Mouse (Mus musculus) limb, embryonic 10.5 days (tissue): Measurements from ENCODE around the gene Ksr1. TPM values are rescaled to one million over a fixed set of nuclear protein-coding genes. Genes with fewer than 3 reads are reported as not detected.

Experiments used
- DNase-seq: peaks from one replicate; pipeline ENCODE4 v3.0.0-alpha.2; 2017; ENCODE audit warnings: low spot score
- H3K27ac ChIP-seq: fragments of 300-500 bp; sonication (generic); 2 replicates; pipeline ENCODE4 v1.5.1; 2016; ENCODE audit warnings: mild to moderate bottlenecking
- H3K27me3 ChIP-seq: fragments of 300-500 bp; sonication (generic); 2 replicates; pipeline ENCODE4 v1.6.1; 2016; ENCODE audit warnings: low read depth, mild to moderate bottlenecking; ENCODE audit not compliant: poor library complexity, severe bottlenecking
- H3K36me3 ChIP-seq: fragments of 300-500 bp; sonication (generic); 2 replicates; pipeline ENCODE4 v1.6.1; 2016; ENCODE audit warnings: mild to moderate bottlenecking, moderate library complexity
- H3K4me1 ChIP-seq: fragments of 300-500 bp; sonication (generic); 2 replicates; pipeline ENCODE4 v1.6.1; 2016
- H3K4me3 ChIP-seq: fragments of 300-500 bp; sonication (generic); 2 replicates; pipeline ENCODE4 v1.5.1; 2016; ENCODE audit warnings: mild to moderate bottlenecking, moderate library complexity
- H3K9me3 ChIP-seq: fragments of 300-500 bp; sonication (generic); replicated peaks from 2 replicates; pipeline ENCODE4 v1.6.1; 2016; ENCODE audit warnings: mild to moderate bottlenecking
- WGBS: fragments of 180-500 bp; shearing (Covaris S2); methylation state at CpG from one replicate; pipeline ENCODE4 v1.1.7; 2016; 5-methylcytosine and 5-hydroxymethylcytosine counted together
- polyA plus RNA-seq: library from polyadenylated mRNA; unstranded; fragments of >200 nt; fragmentation: Nextera tagmentation; extraction: Ambion mirVana; gene quantifications from 2 replicates; pipeline ENCODE4 v1.2.1, GENCODE M21; 2016

Ksr1 gene
- polyA plus RNA-seq, 1 experiment from 2014 or later: 1.3 TPM

DNA sequence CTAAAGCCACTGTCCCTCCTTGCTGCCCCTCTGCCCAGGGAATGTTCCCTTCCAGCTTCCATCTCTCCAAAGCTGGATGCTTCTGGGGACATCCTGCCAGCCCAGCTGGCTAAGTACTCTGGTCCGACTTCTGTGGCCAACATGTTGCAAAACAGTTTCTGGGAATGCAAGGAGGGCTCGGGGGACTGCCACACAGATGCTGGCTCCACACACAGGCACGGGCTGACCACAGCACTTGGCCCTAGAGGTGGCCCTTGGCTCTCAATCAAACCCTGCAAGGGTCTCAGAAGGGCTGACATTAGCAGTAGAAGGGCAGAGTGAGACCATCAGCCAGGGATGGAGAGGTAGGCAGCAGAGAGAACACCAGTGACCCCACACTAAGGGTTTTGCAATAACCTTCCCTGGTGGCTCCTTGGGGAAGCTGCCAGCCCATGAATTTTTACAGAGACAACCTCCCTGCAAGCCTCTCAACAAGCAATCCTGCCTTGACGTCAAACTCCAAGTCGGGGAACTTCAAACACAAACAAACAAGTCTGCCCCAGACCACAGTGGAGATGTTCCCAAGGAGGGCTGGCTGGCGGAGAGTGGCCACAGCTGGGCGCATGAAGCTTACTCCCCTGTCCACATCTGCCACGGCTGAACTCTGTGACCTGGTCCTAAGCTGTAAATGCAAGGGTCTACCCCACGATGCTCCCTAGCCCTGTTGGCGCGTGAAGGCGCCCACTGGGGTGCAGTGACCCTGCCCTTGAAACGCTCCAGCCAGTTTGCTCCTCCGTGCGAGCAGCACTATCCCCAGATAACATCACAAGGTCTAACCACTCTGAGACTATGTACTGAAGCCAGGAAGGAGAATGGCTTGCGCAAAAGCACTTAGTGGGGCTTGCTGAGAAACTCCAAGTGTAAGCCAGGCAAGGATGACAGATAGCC is 65.0 kb downstream of the Ksr1 start:
- peak overlapping the region; percentile 8; the same call in 1 of the 2 replicates for H3K27ac ChIP-seq
- H3K9me3 ChIP-seq: no peaks in the 10 kb centered on the region
- 65% methylated on average over 16 of the region's 16 CpGs for WGBS

DNA sequence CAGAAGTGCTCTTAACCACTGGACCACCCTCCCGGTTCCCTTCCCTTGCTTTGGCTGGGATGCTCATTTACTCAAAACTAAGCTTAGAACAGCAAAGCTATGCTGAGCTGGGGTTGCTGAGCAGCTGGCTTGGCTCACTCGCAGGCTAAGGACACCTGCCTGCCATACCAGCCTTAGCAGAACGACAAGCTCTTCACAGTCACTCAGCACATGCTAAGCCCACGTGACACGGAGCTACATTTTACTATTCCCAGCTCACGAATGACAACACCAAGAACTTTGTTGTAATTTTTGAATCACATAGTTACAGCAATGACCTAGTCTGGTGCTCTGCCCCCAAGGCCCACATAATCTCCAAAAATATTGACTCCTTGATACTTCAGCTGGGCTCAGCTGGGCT is 66.1 kb downstream of the Ksr1 start:
- H3K9me3 ChIP-seq: no peaks in the 10 kb centered on the region
- no peaks in the 10 kb centered on the region for H3K27me3 ChIP-seq
- WGBS: 89% methylated on average over 6 of the region's 6 CpGs
- no peaks in the 10 kb centered on the region for H3K36me3 ChIP-seq
- H3K27ac ChIP-seq: no peak overlapping the region
- DNase-seq: no peak
- H3K4me1 ChIP-seq: peaks cover 35% of the 10 kb centered on the region
- H3K4me3 ChIP-seq: no peak overlapping the region

More for the DNA sequence above, 65.0 kb downstream of the Ksr1 start:
- DNase-seq: no peak
- H3K36me3 ChIP-seq: no peaks in the 10 kb centered on the region
- no peak overlapping the region for H3K4me3 ChIP-seq
- peaks cover 24% of the 10 kb centered on the region for H3K4me1 ChIP-seq
- H3K27me3 ChIP-seq: no peaks in the 10 kb centered on the region

DNA sequence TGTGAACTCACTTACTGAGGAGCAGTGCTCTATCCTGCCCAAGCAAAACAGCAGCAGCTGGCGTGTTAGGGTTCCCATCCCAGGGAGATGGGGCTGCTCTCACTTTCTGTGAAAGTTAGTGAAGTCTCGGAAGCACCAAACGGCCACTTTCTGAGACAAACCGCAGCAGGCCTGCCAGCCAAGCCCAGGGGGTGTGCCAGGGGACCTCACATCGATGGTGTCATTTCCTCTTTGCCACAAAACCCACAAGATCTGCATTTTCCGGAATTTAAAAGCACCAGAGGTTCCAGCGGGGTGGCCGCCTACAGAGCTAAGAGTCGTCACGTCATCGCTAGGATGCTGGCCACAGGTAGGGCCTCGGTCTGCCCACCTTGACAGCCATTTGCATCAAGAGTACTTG is 69.7 kb downstream of the Ksr1 start:
- 78% methylated on average over 12 of the region's 12 CpGs for WGBS
- no peaks in the 10 kb centered on the region for H3K9me3 ChIP-seq
- DNase-seq: no peak
- peak overlapping the region; percentile 61 for H3K27ac ChIP-seq
- H3K4me1 ChIP-seq: peaks cover 26% of the 10 kb centered on the region
- H3K4me3 ChIP-seq: no peak overlapping the region
- H3K27me3 ChIP-seq: no peaks in the 10 kb centered on the region
- H3K36me3 ChIP-seq: no peaks in the 10 kb centered on the region

DNA sequence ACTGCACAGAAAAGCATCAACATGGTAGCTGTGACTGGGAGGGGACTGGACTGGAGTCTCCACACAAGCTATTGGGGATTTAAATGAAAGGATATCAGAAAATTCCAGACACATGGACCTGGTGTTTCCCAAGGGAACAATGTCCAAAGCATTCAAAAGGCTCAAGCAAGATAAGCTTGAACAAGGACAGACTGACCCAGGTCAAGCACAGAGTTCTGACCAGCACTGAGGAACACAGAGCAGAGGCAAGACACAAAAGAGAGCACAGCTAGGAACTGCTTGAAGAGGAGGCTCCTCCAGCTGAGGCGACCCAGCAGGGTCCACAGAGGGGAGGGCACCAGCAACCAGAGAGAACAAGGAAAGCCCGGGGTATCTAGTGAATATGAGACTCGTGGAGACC is 71.2 kb downstream of the Ksr1 start:
- DNase-seq: no peak
- Histone ChIP-seq H3K4me3 (no peak overlapping the region), H3K36me3 (no peaks in the 10 kb centered on the region), H3K9me3 (no peaks in the 10 kb centered on the region), H3K27me3 (no peaks in the 10 kb centered on the region), H3K4me1 (peaks cover 19% of the 10 kb centered on the region), H3K27ac (no peak overlapping the region)
- WGBS: 84% methylated on average over 3 of the region's 3 CpGs

DNA sequence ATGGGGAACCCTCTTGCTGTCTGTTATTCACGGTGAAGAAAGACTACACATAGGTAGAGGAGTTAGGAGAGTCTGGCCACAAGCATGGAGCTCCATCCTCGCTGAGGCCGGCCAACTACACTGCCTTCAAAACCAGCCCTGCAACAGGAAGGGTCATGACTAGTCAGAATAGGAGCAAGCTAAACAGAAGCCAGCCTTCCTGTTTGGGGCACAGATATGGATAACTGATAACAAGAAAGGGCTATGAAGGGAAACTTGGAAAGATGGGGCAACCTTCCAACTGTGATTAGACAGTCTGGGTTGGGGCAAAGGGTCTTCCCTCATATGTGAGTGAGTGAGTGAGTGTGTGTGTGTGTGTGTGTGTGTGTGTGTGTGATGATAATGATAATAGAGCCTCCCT is 71.6 kb downstream of the Ksr1 start:
- H3K4me1 ChIP-seq: peaks cover 19% of the 10 kb centered on the region
- H3K36me3 ChIP-seq: no peaks in the 10 kb centered on the region
- no peak overlapping the region for H3K27ac ChIP-seq
- 94% methylated on average over 3 of the region's 3 CpGs for WGBS
- no peaks in the 10 kb centered on the region for H3K27me3 ChIP-seq
- H3K4me3 ChIP-seq: no peak overlapping the region
- no peaks in the 10 kb centered on the region for H3K9me3 ChIP-seq
- no peak for DNase-seq

DNA sequence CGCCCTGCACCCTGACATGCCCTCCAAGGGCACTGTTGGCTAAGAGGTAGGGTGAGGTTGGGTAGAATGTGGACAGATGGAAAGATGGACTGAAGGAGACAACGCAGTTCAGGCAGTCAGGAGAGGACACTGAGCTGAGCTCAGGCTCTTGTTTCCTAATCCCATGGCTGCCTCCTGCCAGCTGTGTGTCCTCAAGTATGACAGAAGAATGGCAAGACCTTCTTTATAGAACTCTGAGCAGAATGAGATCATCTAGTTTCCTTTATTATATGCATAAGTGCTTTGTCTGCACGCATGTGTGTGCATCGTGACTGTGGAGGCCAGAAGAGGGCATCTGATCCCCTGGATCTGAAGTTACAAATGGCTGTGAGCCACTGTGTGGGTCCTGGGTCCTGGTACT is 72.6 kb downstream of the Ksr1 start:
- H3K9me3 ChIP-seq: no peaks in the 10 kb centered on the region
- H3K27me3 ChIP-seq: no peaks in the 10 kb centered on the region
- peaks cover 19% of the 10 kb centered on the region for H3K4me1 ChIP-seq

DNA sequence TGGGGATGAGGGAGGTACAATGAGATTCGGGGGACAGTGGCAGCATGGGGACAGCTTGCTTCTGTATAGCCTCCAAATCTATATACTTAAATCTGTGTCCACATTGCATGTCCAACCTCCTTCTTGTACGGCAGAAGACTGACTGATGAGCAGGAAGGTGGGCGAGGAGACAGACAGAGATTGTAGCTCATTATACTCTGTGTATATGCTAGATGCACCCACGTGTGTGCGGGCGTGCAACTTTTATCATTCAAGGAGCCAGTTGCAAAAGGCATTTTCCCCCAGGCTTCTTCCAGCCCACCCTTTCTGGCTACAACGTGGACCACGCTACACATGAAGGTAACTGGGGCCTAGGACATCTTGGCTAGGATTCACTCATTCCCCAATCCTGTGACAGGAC is 74.1 kb downstream of the Ksr1 start:
- H3K27me3 ChIP-seq: no peaks in the 10 kb centered on the region
- no peak overlapping the region for H3K4me3 ChIP-seq
- WGBS: 94% methylated on average over 8 of the region's 8 CpGs
- H3K9me3 ChIP-seq: no peaks in the 10 kb centered on the region
- H3K4me1 ChIP-seq: peaks cover 19% of the 10 kb centered on the region
- no peak overlapping the region for H3K27ac ChIP-seq
- no peaks in the 10 kb centered on the region for H3K36me3 ChIP-seq
- DNase-seq: no peak

More for the DNA sequence above, 72.6 kb downstream of the Ksr1 start:
- no peaks in the 10 kb centered on the region for H3K36me3 ChIP-seq
- DNase-seq: no peak
- 95% methylated on average over 4 of the region's 4 CpGs for WGBS
- no peak overlapping the region for H3K27ac ChIP-seq
- H3K4me3 ChIP-seq: no peak overlapping the region

DNA sequence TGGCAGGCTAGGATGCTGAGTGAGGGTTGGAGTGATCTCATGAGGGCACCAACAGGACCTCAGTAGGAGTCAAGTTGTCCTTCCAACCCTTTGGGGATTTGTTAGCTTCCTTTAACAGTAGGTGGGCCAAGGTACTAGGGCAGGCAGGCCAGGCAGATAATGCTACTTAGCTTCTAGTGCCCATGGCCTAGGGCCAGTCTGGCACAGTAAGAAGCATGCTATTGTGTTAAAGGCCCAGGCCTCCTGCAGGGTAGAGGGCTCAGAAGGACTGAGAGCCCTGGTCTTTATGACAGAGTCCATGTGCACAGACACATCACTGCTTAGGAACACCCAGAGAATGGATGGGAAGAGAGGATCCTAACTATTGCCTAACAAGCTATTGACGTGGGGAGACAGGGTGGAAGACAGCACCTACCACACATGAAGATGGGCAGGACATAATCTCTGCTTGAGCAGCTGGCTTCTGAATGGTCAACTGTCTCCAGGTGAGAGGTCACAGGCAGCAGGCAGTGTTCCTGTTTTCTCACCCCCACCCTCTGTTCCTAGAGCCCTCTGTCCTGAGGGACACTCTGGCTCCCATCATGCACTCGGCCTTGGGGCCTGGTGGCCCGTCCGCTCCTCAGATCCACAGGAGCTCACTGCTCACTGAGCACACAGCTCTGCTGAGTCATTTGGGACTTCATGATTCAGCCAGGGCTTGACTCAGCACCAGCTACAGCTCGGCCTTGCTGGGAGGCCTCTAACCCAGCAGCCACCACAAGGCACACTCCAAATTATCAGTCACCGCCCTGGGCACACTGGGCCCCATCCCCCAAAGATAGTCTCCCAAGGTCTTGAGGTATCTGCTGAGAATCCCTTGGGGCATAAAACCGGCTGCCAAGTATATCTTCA is 74.9 kb downstream of the Ksr1 start:
- H3K4me1 ChIP-seq: peaks cover 17% of the 10 kb centered on the region
- peak overlapping the region; percentile 61 for H3K27ac ChIP-seq
- WGBS: 81% methylated on average over 7 of the region's 7 CpGs

DNA sequence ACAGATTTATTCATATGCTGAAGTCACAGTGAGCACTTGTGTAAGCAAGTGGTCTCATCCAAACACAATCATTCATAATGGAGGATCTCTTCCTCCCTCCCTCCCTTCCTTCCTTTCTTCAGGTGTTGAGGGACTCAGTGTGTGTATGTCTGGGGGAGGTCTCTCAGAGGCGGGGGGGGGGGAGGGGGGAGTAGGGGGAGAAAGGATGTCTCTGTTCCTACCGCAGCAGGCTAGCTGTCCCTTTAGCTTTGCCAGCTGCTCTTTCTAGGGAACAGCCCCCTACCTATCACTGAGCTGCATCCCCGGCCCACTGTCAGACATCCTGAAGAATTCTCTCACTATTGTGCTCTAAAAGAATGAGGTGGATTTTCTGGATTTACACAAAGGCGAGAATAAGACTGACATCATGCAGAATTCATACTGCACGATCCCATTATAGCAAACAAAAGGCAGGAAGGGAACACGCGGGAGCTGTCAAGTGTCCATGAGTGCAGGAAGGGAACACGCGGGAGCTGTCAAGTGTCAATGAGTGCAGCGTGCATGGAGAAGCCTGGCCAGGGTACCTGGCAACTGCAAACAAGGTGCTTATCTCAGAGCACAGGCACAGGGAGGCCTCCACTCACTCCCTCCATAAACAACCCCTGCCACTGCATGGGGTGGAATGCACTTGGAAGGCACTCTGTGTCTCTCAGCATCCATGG is 76.6 kb downstream of the Ksr1 start:
- WGBS: 88% methylated on average over 9 of the region's 10 CpGs
- no peaks in the 10 kb centered on the region for H3K36me3 ChIP-seq

More for the DNA sequence above, 74.9 kb downstream of the Ksr1 start:
- H3K9me3 ChIP-seq: no peaks in the 10 kb centered on the region
- DNase-seq: no peak
- no peaks in the 10 kb centered on the region for H3K36me3 ChIP-seq
- no peaks in the 10 kb centered on the region for H3K27me3 ChIP-seq
- no peak overlapping the region for H3K4me3 ChIP-seq

DNA sequence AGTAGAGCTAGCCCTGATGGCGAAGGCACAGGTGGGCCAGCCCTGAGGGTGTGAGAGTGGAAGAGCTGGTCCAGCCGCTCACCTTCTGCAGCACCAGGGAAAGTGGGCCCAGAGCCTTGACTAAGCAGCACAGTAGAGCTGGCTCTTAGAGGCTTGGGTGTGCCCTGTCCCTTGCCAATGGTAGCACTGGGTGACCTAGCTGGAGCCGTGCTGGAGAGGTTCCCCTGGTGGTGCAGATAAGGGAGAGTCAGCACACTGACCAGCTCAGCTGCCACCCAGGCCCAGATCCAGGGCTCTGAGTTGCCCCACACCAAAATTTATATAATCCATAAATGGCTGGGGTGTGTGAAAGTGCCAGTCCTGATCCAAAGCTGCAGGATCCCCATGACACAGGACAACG is 79.0 kb downstream of the Ksr1 start:
- H3K4me1 ChIP-seq: peaks cover 13% of the 10 kb centered on the region; the same call in 1 of the 2 replicates
- WGBS: 86% methylated on average over 4 of the region's 4 CpGs

More for the DNA sequence above, 76.6 kb downstream of the Ksr1 start:
- Histone ChIP-seq H3K4me3 (no peak overlapping the region), H3K9me3 (no peaks in the 10 kb centered on the region), H3K27ac (0 out of 2 replicates have a peak overlapping the region, but pooled peaks have one; percentile 14), H3K4me1 (peaks cover 9% of the 10 kb centered on the region; the same call in 1 of the 2 replicates), H3K27me3 (no peaks in the 10 kb centered on the region)
- no peak for DNase-seq

DNA sequence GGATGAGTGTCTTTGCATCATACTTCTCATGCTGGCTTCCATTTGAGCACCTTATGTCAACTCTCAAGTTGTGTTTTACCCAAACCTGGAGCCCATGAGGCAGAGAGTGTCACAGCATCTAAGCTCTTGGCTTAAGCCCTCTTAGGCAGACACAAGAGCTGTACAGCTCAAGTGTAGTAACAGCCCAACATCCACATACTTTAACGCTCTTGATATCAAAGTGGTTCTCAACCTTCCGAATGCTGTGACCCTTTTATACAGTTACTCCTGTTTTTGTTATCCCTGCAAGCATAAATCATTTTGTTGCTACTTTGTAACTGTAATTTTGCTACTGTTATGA is 80.0 kb downstream of the Ksr1 start:
- WGBS: 96% methylated on average over 2 of the region's 2 CpGs
- no peaks in the 10 kb centered on the region for H3K27me3 ChIP-seq
- H3K9me3 ChIP-seq: no peaks in the 10 kb centered on the region
- no peak for DNase-seq
- peaks cover 18% of the 10 kb centered on the region for H3K4me1 ChIP-seq
- 0 out of 2 replicates have a peak overlapping the region, but pooled peaks have one; percentile 11 for H3K27ac ChIP-seq
- no peaks in the 10 kb centered on the region for H3K36me3 ChIP-seq
- no peak overlapping the region for H3K4me3 ChIP-seq

More for the DNA sequence above, 79.0 kb downstream of the Ksr1 start:
- Histone ChIP-seq H3K27me3 (no peaks in the 10 kb centered on the region), H3K4me3 (no peak overlapping the region), H3K27ac (no peak overlapping the region), H3K36me3 (no peaks in the 10 kb centered on the region), H3K9me3 (no peaks in the 10 kb centered on the region)
- no peak for DNase-seq

DNA sequence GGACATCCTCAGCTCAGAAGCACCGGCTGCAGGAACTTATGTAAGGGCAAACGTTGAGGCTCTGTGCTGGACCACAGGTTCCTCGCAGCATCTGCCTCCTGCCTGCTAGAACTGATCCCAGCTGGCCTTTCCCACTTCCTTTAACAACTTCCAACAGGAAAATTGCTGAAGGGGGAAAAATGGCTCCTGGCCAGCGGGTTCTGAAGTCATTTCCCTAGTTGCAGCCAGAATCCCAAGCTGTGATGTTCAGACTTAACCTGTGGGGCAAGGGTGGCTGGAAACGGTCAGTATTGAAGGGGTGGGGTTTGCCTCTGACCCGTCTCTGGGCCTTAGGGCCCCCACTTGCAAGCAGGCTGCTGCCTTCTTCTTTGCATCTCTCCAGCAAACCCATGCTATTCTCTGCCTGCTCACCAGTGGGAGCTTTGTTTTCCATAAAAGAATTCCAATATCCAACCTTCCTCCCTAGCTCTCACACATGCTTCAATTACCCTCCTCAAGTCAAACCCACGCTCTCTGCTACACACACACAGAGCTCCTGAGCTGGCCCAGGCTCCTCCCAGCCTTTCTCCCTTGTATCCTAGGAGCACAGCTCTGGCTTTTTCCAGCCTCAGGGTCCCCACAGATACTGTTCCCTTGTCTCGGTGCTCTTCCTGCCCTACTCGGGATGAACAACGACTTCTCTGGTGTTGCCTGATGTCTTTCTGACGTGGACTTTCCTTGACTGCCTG is 80.6 kb downstream of the Ksr1 start:
- WGBS: 79% methylated on average over 11 of the region's 11 CpGs
- H3K4me3 ChIP-seq: no peak overlapping the region
- peak overlapping the region; percentile 11; the same call in 1 of the 2 replicates for H3K27ac ChIP-seq
- no peak for DNase-seq
- H3K9me3 ChIP-seq: no peaks in the 10 kb centered on the region
- H3K4me1 ChIP-seq: peaks cover 18% of the 10 kb centered on the region
- no peaks in the 10 kb centered on the region for H3K36me3 ChIP-seq
- no peaks in the 10 kb centered on the region for H3K27me3 ChIP-seq
